Mouse (Mus musculus): ENCODE data around the gene Cldn11. TPM values are rescaled to one million over a fixed set of nuclear protein-coding genes. Genes with fewer than 3 reads are reported as not detected.

The Cldn11 gene
- polyA plus RNA-seq, 1 experiment from 2014 or later: 0.11 TPM

- H3K36me3 ChIP-seq (replicated peaks; ENCODE audit: insufficient read depth, low read length): no peaks in the 10 kb centered on the region
- DNase-seq: no peak
- no peak overlapping the region for H3K4me2 ChIP-seq (ENCODE audit: low read depth, low read length)
- no peaks in the 10 kb centered on the region for H3K27me3 ChIP-seq (ENCODE audit: insufficient read depth, low read length)
- ATAC-seq: no peak
- H3K9me3 ChIP-seq (ENCODE audit: low read length): no peaks in the 10 kb centered on the region
- H3K4me3 ChIP-seq (ENCODE audit: low read depth, low read length): no peak overlapping the region
- TF ChIP-seq CTCF (IDR thresholded peaks at IDR 0.05; ENCODE audit: low read depth): no peak
- no peak for TF ChIP-seq EP300 (IDR thresholded peaks at IDR 0.05; ENCODE audit: low read depth)
- no peak overlapping the region for H3K9ac ChIP-seq (replicated peaks)
- no peaks in the 10 kb centered on the region for H3K4me1 ChIP-seq (ENCODE audit: insufficient read depth)
- WGBS (ENCODE audit: insufficient replicate concordance): 43% methylated on average over 6 of the region's 6 CpGs
- H3K27ac ChIP-seq (ENCODE audit: low read depth): no peak overlapping the region
Measured at GRCm38 (mm10) chr3:31161336-31161735, 11.6 kb downstream of the Cldn11 start.

DNA sequence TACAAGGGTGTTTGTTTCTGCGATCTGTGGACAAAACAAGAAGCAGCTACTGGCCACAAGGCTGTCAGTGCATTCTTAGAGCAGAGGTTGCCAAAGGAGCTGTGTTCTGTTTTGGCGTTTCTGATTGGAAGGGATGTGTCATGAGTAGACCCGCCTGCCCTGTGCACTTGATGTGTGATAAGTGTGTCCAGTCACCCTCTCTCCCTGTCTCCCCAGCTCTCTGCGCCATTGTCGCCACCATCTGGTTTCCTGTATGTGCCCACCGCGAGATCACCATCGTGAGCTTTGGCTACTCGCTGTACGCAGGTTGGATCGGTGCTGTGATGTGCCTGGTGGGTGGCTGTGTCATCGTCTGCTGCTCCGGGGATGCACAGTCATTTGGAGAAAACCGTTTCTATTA, 13.1 kb downstream of the Cldn11 start:
- no peak for ATAC-seq
- no peaks in the 10 kb centered on the region for H3K9me3 ChIP-seq (ENCODE audit: low read length)

GRCm38 (mm10) chr3:31165803-31166202, 16.1 kb downstream of the Cldn11 start:
- H3K4me1 ChIP-seq (ENCODE audit: insufficient read depth): no peaks in the 10 kb centered on the region
- H3K27ac ChIP-seq (ENCODE audit: low read depth): no peak overlapping the region
- H3K27me3 ChIP-seq (ENCODE audit: insufficient read depth, low read length): no peaks in the 10 kb centered on the region
- H3K36me3 ChIP-seq (replicated peaks; ENCODE audit: insufficient read depth, low read length): no peaks in the 10 kb centered on the region
- 74% methylated on average over 3 of the region's 3 CpGs for WGBS (ENCODE audit: insufficient replicate concordance)
- ATAC-seq: no peak
- H3K4me2 ChIP-seq (ENCODE audit: low read depth, low read length): no peak overlapping the region
- H3K4me3 ChIP-seq (ENCODE audit: low read depth, low read length): no peak overlapping the region
- no peak for DNase-seq
- H3K9me3 ChIP-seq (ENCODE audit: low read length): no peaks in the 10 kb centered on the region
- no peak for TF ChIP-seq EP300 (IDR thresholded peaks at IDR 0.05; ENCODE audit: low read depth)
- TF ChIP-seq CTCF (IDR thresholded peaks at IDR 0.05; ENCODE audit: low read depth): no peak
- H3K9ac ChIP-seq (replicated peaks): no peak overlapping the region

More for the DNA sequence above, 13.1 kb downstream of the Cldn11 start:
- H3K27me3 ChIP-seq (ENCODE audit: insufficient read depth, low read length): no peaks in the 10 kb centered on the region
- no peaks in the 10 kb centered on the region for H3K36me3 ChIP-seq (replicated peaks; ENCODE audit: insufficient read depth, low read length)
- TF ChIP-seq EP300 (IDR thresholded peaks at IDR 0.05; ENCODE audit: low read depth): no peak
- TF ChIP-seq CTCF (IDR thresholded peaks at IDR 0.05; ENCODE audit: low read depth): no peak
- H3K4me1 ChIP-seq (ENCODE audit: insufficient read depth): no peaks in the 10 kb centered on the region
- no peak overlapping the region for H3K4me2 ChIP-seq (ENCODE audit: low read depth, low read length)
- no peak overlapping the region for H3K4me3 ChIP-seq (ENCODE audit: low read depth, low read length)
- WGBS (ENCODE audit: insufficient replicate concordance): 85% methylated on average over 14 of the region's 14 CpGs
- H3K27ac ChIP-seq (ENCODE audit: low read depth): no peak overlapping the region
- no peak overlapping the region for H3K9ac ChIP-seq (replicated peaks)
- DNase-seq: no peak

- 73% methylated on average over 12 of the region's 12 CpGs for WGBS (ENCODE audit: insufficient replicate concordance)
- Histone ChIP-seq H3K9ac (replicated peaks) (no peak overlapping the region), H3K4me1 (ENCODE audit: insufficient read depth) (no peaks in the 10 kb centered on the region), H3K9me3 (ENCODE audit: low read length) (no peaks in the 10 kb centered on the region), H3K27ac (ENCODE audit: low read depth) (no peak overlapping the region), H3K4me3 (ENCODE audit: low read depth, low read length) (no peak overlapping the region), H3K4me2 (ENCODE audit: low read depth, low read length) (no peak overlapping the region), H3K27me3 (ENCODE audit: insufficient read depth, low read length) (no peaks in the 10 kb centered on the region), H3K36me3 (replicated peaks; ENCODE audit: insufficient read depth, low read length) (no peaks in the 10 kb centered on the region)
- DNase-seq (no peak), ATAC-seq (no peak)
- TF ChIP-seq CTCF (IDR thresholded peaks at IDR 0.05; ENCODE audit: low read depth): no peak
- TF ChIP-seq EP300 (IDR thresholded peaks at IDR 0.05; ENCODE audit: low read depth): no peak
Measured at GRCm38 (mm10) chr3:31166365-31166871, 16.7 kb downstream of the Cldn11 start.

GRCm38 (mm10) chr3:31190342-31190741, 40.6 kb downstream of the Cldn11 start:
- Histone ChIP-seq H3K4me2 (ENCODE audit: low read depth, low read length) (no peak overlapping the region), H3K27ac (ENCODE audit: low read depth) (no peak overlapping the region), H3K27me3 (ENCODE audit: insufficient read depth, low read length) (no peaks in the 10 kb centered on the region), H3K9ac (replicated peaks) (no peak overlapping the region), H3K4me3 (ENCODE audit: low read depth, low read length) (no peak overlapping the region), H3K4me1 (ENCODE audit: insufficient read depth) (no peaks in the 10 kb centered on the region), H3K9me3 (ENCODE audit: low read length) (no peaks in the 10 kb centered on the region), H3K36me3 (replicated peaks; ENCODE audit: insufficient read depth, low read length) (no peaks in the 10 kb centered on the region)
- DNase-seq (no peak), ATAC-seq (no peak)
- TF ChIP-seq CTCF (IDR thresholded peaks at IDR 0.05; ENCODE audit: low read depth) (no peak), EP300 (IDR thresholded peaks at IDR 0.05; ENCODE audit: low read depth) (no peak)
- 74% methylated on average over 7 of the region's 7 CpGs for WGBS (ENCODE audit: insufficient replicate concordance)

GRCm38 (mm10) chr3:31191402-31191801, 41.7 kb downstream of the Cldn11 start:
- no peaks in the 10 kb centered on the region for H3K27me3 ChIP-seq (ENCODE audit: insufficient read depth, low read length)
- WGBS (ENCODE audit: insufficient replicate concordance): 68% methylated on average over 10 of the region's 10 CpGs
- H3K9me3 ChIP-seq (ENCODE audit: low read length): no peaks in the 10 kb centered on the region
- H3K27ac ChIP-seq (ENCODE audit: low read depth): no peak overlapping the region
- H3K9ac ChIP-seq (replicated peaks): no peak overlapping the region
- no peaks in the 10 kb centered on the region for H3K36me3 ChIP-seq (replicated peaks; ENCODE audit: insufficient read depth, low read length)
- TF ChIP-seq CTCF (IDR thresholded peaks at IDR 0.05; ENCODE audit: low read depth) (no peak), EP300 (IDR thresholded peaks at IDR 0.05; ENCODE audit: low read depth) (no peak)
- no peaks in the 10 kb centered on the region for H3K4me1 ChIP-seq (ENCODE audit: insufficient read depth)
- H3K4me2 ChIP-seq (ENCODE audit: low read depth, low read length): no peak overlapping the region
- no peak overlapping the region for H3K4me3 ChIP-seq (ENCODE audit: low read depth, low read length)
- no peak for DNase-seq
- ATAC-seq: no peak

All from liver, postnatal 0 days (tissue).